Mouse (Mus musculus): ENCODE measurements around the gene Srsf12. TPM values are rescaled to one million over a fixed set of nuclear protein-coding genes. Genes with fewer than 3 reads are reported as not detected.

Srsf12 gene
- total RNA-seq (2022), result not detected

DNA sequence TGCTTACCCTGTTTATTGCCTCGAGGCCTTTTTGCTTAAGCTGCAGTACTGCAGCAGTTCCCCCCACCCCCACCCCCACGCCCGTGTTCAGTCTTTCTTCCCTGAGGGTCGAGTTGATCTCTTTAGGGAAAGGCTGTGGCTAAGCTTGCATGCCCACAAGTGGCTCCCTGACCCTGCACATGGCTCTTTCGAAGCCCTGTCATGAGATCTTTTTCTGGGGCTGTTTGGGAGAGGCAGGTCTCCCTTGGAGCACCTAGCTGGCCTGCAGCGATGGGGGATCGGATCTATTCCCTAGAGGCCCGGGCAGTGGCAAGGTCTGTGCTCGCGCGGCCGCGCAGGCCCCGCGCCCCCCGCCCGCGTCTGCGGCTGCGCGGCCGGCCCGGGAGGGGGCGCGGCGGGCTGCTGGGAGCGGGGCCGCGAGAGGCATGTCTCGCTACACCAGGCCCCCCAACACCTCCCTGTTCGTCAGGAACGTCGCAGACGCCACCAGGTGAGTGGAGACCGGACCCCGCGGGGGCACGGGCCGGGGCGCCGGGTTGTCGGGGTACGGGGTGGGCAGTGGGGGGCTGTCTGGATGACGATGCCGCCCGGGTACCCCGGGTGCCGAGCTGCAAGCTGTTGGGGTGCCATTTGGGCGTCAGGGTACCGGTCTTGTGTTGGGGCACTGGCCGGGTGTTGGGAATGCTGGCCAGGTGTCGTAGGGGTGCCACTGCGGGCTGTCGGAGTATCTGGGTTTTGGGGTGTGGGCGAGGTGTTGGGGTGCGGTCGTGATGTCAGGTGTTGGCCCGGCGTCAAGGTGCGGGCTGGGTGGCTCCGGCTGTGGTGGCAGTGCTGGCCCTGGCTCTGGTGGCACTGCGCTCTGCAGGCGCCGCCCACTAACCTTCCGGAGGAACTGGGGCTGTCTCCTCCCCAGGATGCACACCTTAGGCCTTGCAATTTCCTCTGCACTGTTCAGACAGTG, at the start of gene Srsf12:
Gene Srsf12 (plus strand): TSS at position 111 of the 961 bp plus-strand sequence.
- no peak for DNase-seq (ENCODE audit: low spot score)

DNA sequence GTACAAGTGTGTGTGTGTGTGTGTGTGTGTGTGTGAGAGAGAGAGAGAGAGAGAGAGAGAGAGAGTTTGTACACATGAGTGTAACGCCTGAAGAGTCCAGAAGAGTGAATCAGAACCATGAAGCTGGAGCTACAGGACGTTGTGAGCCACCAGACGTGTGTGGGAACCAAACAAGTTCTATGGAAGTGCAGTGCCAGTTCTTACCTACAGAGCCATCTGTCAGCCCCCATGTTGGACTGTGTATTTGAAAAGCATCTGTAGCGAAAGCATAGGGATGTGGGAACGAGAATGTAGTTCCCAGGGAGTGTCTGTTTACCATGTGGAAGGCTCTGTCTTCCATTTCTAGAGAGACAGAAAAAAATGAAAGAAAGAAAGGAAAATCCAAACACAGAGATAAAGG, 25.3 kb upstream of the Srsf12 start:
- no peak for DNase-seq (ENCODE audit: low spot score)

DNA sequence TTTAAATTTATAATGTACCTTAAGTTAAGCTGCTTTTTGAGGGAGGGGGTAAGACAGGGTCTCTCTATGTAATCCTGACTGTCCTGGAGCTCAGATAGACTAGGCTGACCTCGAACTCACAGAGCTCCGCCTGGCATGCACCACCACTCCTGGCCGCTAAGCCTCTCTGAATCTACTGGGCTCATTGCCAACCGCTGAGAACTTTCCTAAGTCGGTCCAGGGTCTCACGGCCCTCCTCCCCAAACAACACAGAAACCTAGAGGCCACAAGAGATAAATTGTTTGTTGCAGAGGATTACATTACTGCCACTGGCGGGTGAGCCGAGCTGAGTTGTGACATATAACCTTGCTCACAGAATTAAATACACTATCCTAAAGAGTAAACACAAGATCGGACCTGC, 20.6 kb upstream of the Srsf12 start:
- DNase-seq (ENCODE audit: low spot score), result no peak

DNA sequence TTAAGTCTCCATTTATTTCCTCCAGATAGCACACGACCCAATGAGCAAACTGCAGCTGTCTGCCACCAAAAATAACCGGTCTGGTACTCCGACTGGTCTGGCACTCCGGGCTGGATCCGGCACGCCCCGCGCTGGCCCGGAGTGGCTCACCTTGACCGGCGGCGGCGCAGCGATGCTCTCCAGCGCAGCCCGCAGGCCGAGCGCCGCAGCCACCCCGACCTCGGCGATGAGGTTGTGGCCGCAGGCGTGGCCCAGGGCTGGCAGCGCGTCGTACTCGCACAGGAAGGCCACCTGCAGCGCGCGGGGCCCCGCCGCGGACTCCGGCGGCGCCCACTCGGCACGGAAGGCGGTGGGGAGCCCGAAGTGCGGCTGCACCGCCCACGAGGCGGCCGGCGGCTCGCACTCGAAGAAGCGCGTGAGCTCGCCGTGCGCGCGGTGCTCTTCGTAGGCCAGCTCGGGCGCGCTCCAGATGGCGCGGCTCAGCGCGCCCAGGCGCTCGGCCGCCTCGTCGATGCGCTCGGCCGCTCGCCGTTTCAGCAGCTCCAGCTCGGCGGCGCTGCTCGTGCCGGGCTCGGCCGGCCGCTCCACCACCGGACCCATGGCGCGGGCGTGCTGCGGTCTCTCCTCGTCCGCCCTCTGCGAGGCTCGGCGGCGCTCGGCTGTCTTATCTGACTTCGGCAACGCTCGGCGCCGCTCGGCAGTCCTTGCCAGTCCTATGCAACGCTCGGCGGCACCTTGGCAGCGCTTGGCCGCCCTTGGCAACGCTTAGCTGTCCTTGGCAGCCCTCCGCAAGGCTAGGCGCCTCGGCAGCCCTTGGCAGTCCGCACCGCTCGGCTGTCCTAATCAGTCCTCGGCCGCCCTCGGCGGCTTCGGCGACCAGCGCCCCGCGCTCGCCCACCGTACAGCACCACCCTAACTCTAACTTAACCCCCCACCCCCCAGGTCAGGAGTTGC, 19.7 kb upstream of the Srsf12 start:
- DNase-seq (ENCODE audit: low spot score), result peak; percentile 79

DNA sequence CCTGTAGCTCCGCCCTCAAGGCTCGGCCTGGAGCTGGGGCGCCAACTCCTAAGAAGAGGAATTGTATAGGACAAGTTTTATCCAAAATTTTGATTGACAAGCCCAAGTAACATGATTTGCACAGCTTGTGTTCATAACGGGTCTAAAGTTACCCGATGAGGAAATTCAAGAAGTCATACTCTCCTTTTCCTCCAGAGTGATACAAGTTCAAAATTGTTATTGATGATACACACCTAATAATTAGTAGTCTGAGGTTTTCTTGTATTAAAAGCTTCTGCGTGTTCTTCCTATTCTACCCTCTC, 19.1 kb upstream of the Srsf12 start, which contains the start of gene Pm20d2:
Gene Pm20d2 (minus strand): TSS at position 3 of the 302 bp plus-strand sequence.
- no peak for DNase-seq (ENCODE audit: low spot score)

DNA sequence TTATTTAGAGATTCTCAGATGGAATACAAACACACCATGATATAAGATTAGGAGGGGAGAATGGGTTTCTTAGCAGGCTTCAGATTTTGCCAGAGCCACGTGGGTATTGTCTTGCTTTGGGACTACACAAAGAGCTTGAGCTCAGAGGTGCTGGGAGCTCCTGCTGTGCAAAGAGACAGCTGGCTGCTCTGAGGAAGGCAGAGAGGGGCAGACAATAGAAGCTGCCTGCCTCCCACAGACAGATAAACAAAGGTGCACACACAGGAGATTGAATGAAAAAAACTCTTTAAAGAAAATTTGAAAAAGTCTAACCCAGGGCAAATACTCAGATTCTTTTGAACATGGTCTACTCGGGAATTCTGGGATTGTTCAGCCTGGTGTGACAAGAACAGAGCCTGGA, 10.7 kb upstream of the Srsf12 start:
- DNase-seq (ENCODE audit: low spot score), result no peak

DNA sequence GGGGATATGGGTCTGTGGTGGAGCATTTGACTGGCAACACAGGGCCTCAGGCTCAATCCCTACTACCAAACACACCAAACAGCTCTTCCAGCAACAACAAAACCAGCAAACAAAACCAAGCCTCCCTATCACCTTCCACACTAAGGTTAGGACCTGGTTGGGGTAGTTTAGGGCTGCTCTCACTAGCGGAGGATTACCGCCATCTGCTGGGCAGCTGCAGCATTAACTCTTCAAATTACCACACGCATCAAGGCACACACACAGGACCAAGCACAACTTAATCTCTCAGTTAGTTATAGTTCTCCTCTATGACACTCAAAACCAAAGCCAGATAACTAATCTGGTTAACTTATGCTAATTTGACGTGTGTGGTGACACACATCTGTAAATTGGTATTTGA, 4.1 kb upstream of the Srsf12 start:
- peak; percentile 13 for DNase-seq (ENCODE audit: low spot score)

DNA sequence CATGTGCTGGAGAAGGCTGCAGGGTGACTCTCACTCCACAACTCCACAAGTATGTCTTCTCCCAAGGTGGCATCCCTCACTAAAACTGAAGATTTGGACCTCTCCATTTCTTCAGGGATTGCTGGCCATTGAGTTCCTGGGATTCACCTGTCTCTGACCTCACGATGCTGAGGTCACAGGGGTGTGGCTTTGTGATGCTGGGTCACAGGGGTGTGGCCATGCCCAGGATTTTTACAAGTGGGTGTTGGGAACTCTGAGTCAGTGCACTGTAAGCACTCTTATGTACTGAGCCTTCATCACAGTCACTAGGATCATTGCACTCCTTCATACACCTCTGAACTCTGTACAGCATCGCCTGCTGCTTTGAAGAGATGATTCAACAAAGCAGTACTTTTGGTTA, 1.2 kb upstream of the Srsf12 start:
- no peak for DNase-seq (ENCODE audit: low spot score)

DNA sequence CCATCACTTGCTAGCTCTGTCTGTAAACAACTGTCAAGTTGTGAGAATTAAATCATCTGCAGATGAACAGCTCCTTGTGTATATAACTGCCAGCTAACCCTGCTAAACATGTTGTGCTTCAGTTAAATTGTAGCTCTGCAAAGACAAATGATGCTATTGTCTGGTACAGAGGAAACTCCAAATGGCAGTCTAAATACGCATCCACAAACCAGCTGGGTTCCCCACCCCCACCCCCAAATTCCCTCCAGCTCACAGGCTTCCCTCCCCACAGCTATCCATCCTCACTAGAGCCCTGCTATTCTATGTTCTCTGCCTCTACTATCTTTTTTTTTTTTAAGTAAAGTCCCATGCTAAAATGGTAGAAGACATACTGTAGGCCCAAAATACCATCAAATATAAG, 13.1 kb downstream of the Srsf12 start:
- DNase-seq (ENCODE audit: low spot score), result no peak

DNA sequence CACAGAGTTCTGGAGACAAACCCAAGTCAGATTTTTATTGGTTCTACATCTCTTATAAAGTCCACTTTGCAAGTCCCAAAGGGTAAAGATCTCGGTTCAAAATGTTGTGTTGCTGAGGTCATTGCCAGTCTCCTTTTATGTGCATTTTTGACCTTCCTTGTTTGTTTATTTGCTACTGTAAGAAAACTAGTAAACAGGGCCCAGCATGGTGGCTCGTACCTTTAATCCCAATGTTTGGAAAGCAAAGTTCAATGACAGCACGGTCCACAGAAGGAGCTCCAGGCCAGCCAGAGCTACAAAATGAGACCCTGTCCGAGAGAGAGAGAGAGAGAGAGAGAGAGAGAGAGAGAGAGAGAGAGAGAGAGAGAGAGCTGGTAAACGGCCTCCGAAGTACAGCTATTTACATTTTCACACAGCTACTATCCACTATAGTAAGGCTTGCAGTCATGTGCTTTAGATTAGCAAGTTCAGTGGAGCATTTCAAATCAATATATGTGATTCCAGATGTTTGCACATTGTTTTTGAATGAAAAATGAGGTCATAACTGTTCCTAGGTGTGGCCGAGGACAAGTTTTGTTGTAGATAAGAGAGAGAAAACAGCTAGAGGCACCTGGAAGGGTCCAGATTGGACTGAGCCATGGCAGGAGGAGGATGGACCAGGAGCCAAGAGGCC, 15.3 kb downstream of the Srsf12 start:
- no peak for DNase-seq (ENCODE audit: low spot score)

DNA sequence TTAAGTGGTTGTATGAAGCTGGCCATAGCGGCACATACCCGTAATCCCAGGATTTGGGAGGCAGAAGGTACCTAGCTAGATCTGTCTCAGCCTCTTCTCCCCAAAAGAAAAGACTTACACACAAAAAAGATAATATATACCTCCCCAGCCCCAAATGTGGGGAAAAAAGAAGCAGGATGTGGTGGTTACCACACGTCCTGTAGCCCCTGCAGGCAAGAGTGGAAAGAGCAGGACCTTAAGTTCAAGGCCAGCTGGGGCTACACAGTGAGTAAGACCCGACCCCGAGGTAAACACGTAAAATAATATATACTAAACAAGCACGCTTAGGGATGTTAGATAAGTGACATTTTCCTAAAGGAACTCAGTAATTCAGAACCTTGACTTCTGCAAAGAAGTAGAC, 18.4 kb downstream of the Srsf12 start:
- DNase-seq (ENCODE audit: low spot score), result no peak

DNA sequence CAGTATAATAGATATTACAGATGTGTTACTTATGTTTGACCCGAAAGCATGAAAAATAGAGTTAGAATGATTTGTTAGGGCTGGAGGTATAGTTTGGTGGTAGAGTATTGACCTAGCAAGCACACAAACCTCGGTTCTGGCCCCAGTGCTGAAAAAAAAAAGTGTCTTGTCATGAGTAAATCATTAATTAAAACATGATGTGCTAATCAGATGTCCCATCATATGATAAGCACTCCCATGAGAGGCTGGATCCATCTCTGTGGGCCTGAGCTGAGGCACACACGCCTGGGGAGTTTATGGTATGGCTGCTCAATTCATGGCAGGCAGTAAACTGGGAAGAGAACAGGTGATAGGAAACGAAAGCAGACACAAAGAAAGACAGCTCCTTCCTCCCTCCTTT, 20.8 kb downstream of the Srsf12 start:
- DNase-seq (ENCODE audit: low spot score), result no peak

DNA sequence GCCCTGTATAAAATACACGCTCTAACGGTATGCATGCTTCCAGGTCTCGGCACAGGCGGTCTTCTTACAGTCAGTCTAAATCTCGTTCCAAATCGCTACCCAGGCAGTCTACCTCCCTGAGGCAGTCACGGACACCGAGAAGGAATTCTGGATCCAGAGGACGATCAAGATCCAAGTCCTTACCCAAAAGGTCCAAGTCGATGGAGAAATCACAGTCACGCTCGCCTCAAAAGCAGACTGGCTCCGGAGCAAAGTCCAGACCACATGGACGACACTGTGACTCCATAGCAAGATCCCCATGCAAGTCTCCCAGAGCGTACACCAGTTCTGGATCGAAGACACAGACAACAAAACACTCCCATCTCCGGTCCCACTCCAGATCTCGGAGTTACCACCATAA, 22.1 kb downstream of the Srsf12 start:
- no peak for DNase-seq (ENCODE audit: low spot score)

DNA sequence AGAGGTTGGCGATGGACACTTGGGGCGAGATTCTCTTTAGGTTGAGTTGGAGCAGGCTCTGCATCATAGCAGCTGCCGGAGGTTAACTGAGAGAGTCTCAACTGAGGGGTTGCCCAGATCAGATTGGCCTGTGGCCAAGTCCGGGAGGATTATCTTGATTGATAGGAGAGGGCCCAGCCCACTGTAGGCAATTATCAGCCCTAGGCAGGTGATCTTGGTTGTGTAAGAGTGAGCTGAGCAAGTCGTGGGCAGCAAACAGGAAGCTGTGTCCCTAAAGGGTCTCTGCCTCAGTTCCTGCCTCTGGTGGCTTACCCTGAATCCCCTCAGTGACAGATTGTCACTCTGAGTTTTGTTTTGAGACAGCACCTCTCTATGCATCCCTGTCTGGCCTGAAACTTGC, 33.7 kb downstream of the Srsf12 start:
- DNase-seq (ENCODE audit: low spot score), result no peak

DNA sequence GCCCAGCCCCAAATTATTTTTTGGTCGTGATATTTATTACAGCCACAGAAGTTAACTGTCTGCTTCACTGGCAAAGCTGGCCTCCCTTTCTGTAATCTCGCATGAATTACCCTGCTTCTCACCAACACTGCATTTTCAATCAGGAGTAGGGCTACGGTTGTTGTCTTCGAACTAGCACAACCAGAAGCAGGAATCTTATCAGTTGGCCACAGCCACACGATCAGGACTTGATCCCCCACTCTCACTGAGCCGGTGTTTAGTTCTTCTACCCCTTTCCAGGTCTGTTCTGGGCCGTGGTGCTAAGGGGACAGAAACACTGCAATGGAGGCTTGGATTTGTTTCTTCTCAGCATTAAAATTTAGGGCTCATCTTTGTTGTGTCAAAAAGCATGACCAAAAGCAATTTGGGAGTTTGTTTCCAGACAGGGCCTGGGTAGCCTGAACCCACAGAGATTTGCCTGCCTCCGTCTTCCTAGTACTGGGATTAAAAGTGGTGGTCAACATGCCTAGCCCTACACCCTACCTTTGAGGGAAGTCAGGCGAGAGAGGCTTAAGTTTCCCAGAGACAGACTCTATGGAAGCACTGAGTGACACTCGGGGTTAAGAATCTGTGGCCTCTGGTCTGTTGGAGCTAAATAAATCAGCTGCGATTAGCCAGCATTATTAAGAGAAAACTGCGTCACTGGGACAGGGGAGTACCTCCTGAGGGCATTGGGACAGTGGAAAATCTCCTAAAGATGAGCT, 34.4 kb downstream of the Srsf12 start:
- DNase-seq (ENCODE audit: low spot score), result no peak

DNA sequence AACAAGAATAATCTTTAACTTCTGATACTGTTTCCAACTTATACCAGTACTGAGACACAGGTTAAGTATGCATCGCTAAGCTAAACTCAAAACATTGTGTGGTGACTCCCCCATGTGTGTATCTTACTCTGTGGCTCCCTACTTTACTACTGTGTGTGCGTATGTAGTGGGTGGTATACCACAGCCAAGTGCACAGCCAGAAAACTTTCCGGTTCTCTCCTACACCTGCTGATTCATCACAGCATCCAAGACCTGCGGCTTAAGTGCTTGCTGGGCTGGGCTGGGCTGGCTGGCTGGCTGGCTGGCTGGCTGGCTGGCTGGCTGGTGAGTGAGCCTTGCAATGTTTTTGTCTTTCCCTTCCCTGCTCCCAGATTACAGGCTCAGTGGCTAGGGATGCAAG, 35.1 kb downstream of the Srsf12 start:
- DNase-seq (ENCODE audit: low spot score), result no peak

DNA sequence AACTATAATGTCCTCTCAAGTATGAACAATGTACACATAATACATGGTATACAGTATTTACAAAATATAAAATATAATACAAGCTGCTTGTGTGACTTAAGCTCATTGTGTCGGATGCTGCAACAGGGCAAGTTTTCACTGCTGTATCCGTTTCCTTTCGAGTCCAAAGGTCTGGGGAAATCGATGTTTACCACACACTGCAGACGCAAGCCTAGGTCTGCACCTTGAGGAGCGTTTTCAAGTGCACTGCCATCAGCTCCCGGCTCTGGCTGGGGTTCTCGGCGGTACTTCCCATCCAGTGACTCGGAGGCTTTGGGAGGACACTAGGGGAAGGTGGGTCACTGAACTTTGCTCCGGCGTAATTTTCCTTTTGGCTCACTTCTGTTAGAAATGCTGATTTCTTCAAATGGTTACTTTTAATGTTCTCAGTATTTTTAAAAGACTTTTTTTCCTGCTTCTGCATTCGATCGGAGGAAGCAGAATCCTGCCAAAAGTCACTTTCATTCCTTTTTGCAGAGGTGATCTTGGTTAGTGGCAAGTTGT, 37.1 kb downstream of the Srsf12 start:
- no peak for DNase-seq (ENCODE audit: low spot score)

DNA sequence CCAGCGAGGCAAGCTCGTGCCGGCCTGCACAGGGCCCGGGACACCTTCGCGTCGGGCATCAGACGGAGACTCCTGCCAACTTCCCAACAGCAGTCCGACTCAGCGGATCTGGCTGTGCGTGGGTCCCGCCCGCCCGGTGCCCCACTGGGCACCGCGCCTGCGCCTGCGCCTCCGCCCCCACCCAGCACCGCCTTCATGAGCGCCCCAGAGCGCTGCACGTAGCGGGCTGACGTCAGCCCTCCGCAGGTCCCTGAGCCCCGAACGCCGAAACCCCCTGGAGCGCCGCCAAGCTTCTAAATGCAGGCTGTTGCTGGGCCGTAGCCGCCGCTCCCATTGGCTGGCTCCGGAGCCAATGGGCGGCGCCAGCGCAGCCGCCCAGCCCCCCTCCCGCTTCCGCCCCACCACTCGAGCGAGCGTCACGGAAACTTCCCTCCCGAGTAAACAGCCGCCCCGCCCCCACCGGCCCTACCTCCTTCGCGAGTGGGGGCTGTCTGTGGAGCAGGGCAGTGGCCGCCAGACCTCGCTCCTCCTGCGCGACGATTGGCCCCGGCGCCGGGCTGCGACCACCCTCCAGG, 38.8 kb downstream of the Srsf12 start:
- DNase-seq (ENCODE audit: low spot score), result peak; percentile 95

DNA sequence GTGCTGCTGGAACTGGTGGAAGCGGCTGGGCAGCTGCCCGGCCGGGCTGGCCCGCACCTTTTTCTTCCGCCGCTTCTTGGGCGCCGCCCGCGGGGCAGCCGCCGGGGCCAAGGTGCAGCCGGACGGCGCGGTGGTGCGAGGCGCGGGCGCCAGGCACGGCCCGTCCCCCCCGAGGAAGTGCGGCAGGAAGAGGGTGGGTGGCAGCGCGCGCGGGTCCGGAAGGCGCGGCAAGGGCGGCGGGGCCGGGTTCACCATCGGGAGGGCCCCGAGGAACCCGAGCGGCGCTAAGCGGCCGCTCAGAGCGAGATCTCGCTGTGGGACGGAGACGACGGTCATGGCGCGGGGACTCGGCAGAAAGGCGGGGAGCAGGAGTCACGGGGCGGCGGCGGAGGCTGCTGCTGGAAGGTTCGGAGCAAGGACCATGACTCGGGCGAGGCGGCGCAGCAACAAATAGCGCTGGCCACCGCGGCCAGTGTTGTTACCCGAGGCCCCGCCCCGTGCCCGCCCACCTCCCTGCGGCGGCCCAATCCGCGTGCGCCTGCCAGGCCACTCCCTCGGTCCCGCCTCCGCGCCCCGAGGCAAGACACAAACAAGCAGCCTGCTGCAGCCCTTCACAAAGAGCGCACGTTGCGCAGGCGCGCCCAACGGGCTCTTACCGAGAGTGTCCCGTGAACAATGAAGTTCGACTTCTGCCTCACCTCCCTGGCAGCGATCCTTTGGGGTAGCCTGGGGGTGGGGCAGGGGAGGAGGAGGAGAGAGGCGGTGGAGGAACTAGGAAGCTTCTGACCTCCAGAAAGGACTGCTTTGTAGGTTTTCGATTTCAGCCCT, 39.5 kb downstream of the Srsf12 start:
- peak; percentile 97 for DNase-seq (ENCODE audit: low spot score)

DNA sequence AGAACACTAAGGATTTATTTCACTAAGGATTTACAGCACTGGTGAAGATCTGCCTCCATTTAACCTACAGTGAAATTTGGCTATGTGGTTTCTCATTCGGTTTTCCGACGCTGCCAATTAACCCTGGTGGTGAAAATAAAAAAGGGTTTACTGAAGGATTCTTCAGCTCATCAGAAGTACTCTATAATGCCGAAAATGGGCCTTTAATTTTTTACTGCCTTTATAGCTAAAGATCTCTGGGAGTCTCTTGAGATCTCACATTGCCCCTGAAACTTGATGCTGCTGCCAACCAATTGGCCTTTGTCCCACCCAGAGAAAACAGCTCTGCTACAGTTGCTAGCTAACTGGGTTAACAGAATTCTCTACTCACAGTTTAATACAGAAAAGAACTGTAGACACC, 40.1 kb downstream of the Srsf12 start:
- DNase-seq (ENCODE audit: low spot score), result no peak

All from heart, adult 8-10 months (tissue).